Mouse (Mus musculus) heart, postnatal 0 days (tissue): ENCODE measurements around the gene Tomm20.

Experiments used
- CTCF ChIP-seq: IDR thresholded peaks from 2 replicates; pipeline ENCODE4 v1.5.1; 2016; ENCODE audit warnings: antibody characterized with exemption, control low read depth, low read depth
- EP300 ChIP-seq: IDR thresholded peaks from 2 replicates; pipeline ENCODE4 v1.6.1; 2016; ENCODE audit warnings: antibody characterized with exemption, low read depth

DNA sequence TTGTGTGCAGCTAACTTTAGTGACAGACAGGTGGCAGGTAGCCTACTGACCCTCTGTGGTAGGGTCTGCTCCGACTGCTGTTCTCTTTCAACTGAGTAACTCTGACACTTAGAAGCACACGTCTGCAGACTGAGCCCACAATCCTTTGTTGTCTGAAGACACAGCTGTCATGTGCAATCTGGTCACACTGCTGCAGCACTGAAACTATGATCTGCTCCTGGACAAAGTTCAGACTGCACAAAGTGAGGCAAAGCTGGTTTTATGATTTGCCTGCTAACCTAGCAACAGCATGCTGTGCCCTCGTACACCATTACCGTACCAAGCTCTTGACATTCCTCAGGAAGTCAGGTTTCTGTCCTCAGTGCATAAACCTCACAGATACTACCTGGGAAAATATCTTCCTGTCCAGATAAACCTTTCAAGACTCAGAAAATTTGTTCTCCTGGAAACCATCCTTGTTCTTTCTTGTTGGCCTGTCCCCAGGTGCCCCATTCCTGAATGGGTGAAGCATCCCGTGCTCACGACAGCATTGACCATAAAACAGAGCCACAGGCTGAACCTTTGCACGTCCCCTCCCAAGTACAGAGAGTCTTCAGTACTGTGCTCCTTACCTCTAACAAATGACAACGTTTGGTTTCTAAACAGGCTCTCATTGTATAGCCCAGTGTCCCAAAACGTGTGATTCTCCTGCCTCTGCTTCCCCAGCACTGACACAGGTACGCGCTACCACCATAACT, 6.4 kb upstream of the Tomm20 start:
- TF ChIP-seq EP300 (no peak), CTCF (no peak)
